Mouse (Mus musculus): ENCODE data around the gene D17Wsu92e. TPM values are rescaled to one million over a fixed set of nuclear protein-coding genes. Genes with fewer than 3 reads are reported as not detected.
"Not testable (repeated sequence)": the region's sequence is repeated elsewhere in the genome, so short reads cannot be mapped to it uniquely, and the experiment has no call there.

D17Wsu92e gene
- polyA plus RNA-seq, 1 experiment = 68.6 TPM

DNA sequence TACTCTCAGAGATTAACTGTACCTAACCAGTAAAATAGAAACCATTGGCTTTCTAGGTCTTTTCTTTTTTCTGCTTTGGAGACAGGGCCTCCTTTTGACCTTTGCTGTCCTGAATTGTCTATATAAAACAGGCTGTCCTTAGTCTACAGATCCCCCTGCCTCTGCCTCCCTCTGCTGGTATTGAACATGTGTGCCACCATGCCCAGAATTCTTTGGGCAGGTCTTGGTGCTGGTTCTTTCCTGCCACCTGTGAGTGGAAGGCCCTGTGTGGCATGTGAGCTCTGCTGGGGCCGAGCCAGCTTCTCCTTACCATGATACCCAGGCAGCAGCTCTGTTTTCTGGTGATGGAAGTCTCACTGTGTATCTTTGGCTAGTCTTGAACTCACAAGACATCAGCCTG lies 27.9 kb upstream of the D17Wsu92e start:
- no peak overlapping the region for H3K27ac ChIP-seq (ENCODE audit: insufficient read depth, low read length)
- H3K4me3 ChIP-seq (ENCODE audit: insufficient read depth, low read length) = no peak overlapping the region
- no peaks in the 10 kb centered on the region for H3K4me1 ChIP-seq (ENCODE audit: control insufficient read depth, insufficient read depth, low read length)
- no peak for TF ChIP-seq CTCF (IDR thresholded peaks at IDR 0.05; ENCODE audit: borderline replicate concordance, insufficient read depth, low read length)
- TF ChIP-seq POLR2A (IDR thresholded peaks at IDR 0.05; ENCODE audit: low read depth, low read length) = no peak

DNA sequence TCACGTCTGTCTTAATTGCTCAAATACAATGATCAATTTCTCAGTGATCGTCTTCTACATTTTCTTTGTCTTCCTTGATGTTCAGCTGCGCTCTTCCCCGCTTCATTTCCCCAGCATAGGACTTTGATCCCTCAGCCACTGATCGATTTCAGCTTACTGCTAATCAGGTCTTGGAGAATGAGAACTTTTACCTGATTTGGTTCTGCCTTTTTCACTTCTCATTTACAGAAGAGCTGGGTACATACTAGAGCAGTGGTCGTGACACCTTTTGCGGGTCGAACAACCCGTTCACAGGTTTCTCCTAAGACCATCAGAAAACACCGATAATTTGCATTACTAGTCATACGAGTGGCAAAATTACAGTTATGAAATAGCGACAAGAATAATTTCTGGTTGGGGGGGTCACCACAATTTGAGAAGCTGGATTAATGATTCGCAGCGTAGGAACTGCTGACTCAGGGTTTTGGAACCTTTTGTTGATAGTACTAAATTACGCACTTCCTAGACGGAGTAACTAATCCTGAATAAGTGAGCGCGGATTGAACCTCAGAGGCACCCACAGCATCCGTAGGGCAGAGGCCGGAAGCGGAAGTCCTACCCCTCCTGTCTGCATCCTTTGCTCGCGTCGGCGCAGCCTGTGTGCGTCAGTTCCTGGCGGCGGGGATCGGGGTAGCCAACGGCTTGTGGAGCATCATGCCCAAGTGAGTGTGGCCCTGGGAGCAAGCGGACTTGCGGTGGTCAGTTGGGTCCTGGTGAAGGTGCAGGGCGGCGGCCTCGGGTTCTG lies 19.2 kb upstream of the D17Wsu92e start:
- Histone ChIP-seq H3K27ac (ENCODE audit: insufficient read depth, low read length) (0 out of 2 replicates have a peak overlapping the region, but pooled peaks have one; percentile 3), H3K4me3 (ENCODE audit: insufficient read depth, low read length) (peak overlapping the region; percentile 94), H3K4me1 (ENCODE audit: control insufficient read depth, insufficient read depth, low read length) (0 out of 2 replicates have a peak, but pooled peaks cover 2% of the 10 kb centered on the region)
- TF ChIP-seq CTCF (IDR thresholded peaks at IDR 0.05; ENCODE audit: borderline replicate concordance, insufficient read depth, low read length) = no peak
- peak; percentile 82 for TF ChIP-seq POLR2A (IDR thresholded peaks at IDR 0.05; ENCODE audit: low read depth, low read length)

DNA sequence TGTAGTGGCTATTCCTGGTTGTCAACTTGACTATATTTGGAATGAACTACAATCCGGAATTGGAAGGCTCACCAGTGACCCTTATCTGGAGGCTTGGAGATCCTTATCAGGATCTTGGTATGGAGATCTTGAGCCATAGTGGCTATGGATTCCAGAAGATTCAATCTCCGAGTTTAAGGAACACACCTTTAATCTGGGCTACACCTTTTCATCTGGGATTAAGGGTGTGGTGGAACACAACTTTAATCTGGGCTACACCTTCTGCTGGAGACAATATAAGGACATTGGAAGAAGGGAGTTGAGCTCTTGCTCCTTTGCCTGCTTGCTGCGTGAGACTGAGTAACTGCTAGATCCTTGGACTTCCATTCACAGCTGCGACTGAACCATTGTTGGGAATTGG lies 17.4 kb upstream of the D17Wsu92e start, which contains the start of gene Snrpc:
Gene Snrpc, plus strand, starts transcription at position 301 of the 400 bp plus-strand sequence.
- not testable (repeated sequence) for H3K27ac ChIP-seq (ENCODE audit: insufficient read depth, low read length); H3K4me3 ChIP-seq (ENCODE audit: insufficient read depth, low read length); H3K4me1 ChIP-seq (ENCODE audit: control insufficient read depth, insufficient read depth, low read length)

DNA sequence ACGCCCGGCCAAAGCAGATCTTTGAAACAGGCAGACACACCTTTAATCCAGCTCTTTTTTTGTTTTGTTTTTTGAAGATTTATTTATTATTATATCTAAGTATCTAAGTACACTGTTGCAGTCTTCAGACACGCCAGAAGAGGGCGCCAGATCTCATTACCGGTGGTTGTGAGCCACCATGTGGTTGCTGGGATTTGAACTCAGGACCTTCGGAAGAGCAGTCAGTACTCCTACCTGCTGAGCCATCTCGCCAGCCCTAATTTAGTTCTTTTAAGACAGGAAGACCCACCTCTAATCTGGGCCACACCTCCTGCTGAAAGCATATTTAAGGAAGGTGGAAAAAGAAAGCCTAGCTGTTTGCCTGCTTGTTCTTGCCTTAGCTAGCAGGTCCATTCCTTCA lies 10.0 kb upstream of the D17Wsu92e start:
- peaks cover 4% of the 10 kb centered on the region for H3K4me1 ChIP-seq (ENCODE audit: control insufficient read depth, insufficient read depth, low read length)
- H3K27ac ChIP-seq (ENCODE audit: insufficient read depth, low read length) = no peak overlapping the region
- no peak for TF ChIP-seq POLR2A (IDR thresholded peaks at IDR 0.05; ENCODE audit: low read depth, low read length)
- no peak for TF ChIP-seq CTCF (IDR thresholded peaks at IDR 0.05; ENCODE audit: borderline replicate concordance, insufficient read depth, low read length)
- no peak overlapping the region for H3K4me3 ChIP-seq (ENCODE audit: insufficient read depth, low read length)

DNA sequence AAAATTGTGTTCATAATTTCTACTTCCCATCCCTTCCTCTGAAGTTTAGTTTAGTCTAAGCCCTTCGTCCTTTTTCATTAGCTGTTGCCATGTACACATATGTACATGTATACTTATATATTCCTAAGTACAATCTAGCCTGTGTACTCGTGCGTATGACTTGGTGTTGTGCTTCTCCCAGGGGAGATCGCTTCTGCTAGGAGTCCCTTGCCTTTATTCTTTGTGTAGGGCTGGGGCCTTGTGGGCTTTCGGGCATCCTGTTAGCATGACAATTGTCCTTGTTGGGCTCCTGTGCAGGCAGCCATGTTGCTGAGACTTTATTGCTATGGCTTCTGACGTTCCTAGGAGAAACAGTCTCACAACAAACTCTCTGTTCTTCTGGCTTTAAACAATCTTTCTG lies 7.1 kb upstream of the D17Wsu92e start:
- Histone ChIP-seq H3K4me1 (ENCODE audit: control insufficient read depth, insufficient read depth, low read length) (peaks cover 5% of the 10 kb centered on the region), H3K4me3 (ENCODE audit: insufficient read depth, low read length) (no peak overlapping the region), H3K27ac (ENCODE audit: insufficient read depth, low read length) (no peak overlapping the region)
- TF ChIP-seq POLR2A (IDR thresholded peaks at IDR 0.05; ENCODE audit: low read depth, low read length) = no peak
- no peak for TF ChIP-seq CTCF (IDR thresholded peaks at IDR 0.05; ENCODE audit: borderline replicate concordance, insufficient read depth, low read length)

DNA sequence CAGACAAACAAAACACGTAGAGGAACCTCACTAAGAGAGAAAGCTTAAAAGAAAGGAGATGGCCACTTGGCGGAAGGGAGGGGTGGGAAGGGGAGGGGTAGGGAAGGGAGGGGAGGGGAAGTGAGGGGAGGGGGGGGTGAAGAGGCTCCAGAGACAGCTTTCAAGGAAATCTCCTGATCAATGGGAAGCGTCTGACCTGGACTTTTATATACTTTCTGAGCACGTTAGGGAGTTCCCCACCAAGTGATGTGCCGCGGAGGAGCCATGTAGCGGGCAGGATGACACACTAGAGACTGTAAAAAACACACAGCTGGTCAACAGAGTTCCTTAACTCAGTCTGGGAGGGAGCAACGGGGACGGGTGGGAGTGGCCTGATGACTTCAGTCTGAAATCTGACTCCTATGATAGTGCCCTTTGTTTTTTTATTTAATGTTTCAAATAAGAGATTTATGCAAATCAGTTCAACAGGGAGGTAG lies 6.5 kb upstream of the D17Wsu92e start:
- H3K4me3 ChIP-seq (ENCODE audit: insufficient read depth, low read length) = peak overlapping the region; percentile 46
- H3K4me1 ChIP-seq (ENCODE audit: control insufficient read depth, insufficient read depth, low read length) = peaks cover 5% of the 10 kb centered on the region
- TF ChIP-seq POLR2A (IDR thresholded peaks at IDR 0.05; ENCODE audit: low read depth, low read length) (peak; percentile 87), CTCF (IDR thresholded peaks at IDR 0.05; ENCODE audit: borderline replicate concordance, insufficient read depth, low read length) (no peak)
- peak overlapping the region; percentile 85 for H3K27ac ChIP-seq (ENCODE audit: insufficient read depth, low read length)

DNA sequence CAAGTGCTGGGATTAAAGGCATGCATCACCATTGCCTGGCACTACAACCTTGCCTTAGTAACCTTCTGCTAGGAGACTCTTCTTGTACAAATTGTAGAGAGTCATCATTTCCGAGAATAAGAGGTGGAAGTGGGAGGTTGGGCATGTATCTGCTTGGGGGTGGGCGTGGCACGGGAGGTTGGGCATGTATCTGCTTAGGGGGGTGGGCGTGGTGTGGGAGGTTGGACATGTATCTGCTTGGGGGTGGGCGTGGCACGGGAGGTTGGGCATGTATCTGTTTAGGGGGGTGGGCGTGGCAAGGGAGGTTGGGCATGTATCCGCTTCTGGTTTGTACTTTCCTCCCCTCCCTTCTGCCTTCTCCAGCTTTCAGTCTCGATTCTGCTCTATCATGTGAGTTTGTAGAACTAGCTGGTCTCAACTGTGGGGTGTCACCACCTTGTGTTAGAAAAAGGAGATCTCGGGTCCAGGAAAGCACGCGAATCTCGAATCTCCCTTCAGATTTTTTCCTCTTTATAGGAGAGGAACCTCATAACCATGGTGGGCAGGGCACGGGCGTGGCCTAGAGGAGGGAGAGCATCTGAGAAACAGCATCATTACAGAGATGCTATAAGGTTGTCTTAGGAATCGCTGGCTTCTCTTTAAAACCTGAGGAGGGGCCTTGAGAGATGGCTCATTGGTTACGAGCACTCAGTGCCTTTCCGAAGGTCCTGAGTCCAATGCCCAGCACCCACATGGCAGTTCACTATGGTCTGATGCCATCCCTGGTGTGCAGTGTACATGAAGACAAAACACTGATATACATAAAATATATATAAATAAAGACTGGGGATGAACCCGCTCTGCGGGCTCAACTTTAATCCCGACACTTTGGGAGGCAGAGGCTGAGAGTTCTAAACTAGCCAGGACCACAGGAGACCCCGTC lies 5.8 kb upstream of the D17Wsu92e start:
- TF ChIP-seq POLR2A (IDR thresholded peaks at IDR 0.05; ENCODE audit: low read depth, low read length) = peak; percentile 70
- no peak for TF ChIP-seq CTCF (IDR thresholded peaks at IDR 0.05; ENCODE audit: borderline replicate concordance, insufficient read depth, low read length)
- Histone ChIP-seq H3K4me1 (ENCODE audit: control insufficient read depth, insufficient read depth, low read length) (peaks cover 7% of the 10 kb centered on the region), H3K4me3 (ENCODE audit: insufficient read depth, low read length) (peak overlapping the region; percentile 46), H3K27ac (ENCODE audit: insufficient read depth, low read length) (peak overlapping the region; percentile 85)

DNA sequence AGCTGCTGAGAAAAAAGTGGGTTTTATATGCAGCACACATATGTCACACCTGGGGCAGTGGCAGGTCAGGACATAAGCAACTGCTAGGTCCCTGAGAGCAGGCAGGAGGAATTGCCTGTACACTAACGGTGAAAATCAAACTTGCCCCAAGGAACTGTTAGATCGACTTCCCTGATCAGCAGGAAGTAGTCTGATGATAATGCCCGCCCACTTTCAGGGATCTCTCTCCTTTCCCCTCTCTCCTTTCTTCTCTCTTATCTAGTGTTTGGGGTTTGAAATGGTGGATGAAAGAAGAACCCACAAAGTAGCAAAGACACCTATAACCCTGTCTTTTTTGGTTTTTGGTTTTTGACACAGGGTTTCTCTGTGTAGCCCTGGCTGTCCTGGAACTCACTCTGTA lies 5.1 kb upstream of the D17Wsu92e start:
- H3K4me1 ChIP-seq (ENCODE audit: control insufficient read depth, insufficient read depth, low read length) = peaks cover 9% of the 10 kb centered on the region
- H3K27ac ChIP-seq (ENCODE audit: insufficient read depth, low read length) = peak overlapping the region; percentile 65
- H3K4me3 ChIP-seq (ENCODE audit: insufficient read depth, low read length) = no peak overlapping the region
- TF ChIP-seq CTCF (IDR thresholded peaks at IDR 0.05; ENCODE audit: borderline replicate concordance, insufficient read depth, low read length) (no peak), POLR2A (IDR thresholded peaks at IDR 0.05; ENCODE audit: low read depth, low read length) (no peak)

DNA sequence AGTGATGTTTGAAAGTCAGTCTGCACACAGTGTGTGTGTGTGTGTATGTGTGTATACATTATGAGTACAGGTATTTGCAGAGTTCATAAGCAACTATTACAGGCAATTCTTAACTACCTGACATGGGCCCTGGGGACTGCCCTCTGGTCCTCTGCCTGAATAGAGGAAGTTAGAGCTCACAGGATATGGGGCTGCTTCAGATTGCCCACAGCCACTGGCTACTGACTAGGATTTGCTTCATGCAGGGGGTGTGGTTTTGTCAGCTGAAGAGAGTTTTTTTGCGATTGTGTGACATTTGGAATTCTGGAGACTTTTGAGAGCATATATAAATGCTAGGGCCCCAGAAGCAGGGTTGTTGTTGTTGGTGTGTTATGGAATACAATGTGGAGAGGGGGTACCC lies 4.5 kb upstream of the D17Wsu92e start:
- Histone ChIP-seq H3K4me3 (ENCODE audit: insufficient read depth, low read length) (no peak overlapping the region), H3K27ac (ENCODE audit: insufficient read depth, low read length) (no peak overlapping the region), H3K4me1 (ENCODE audit: control insufficient read depth, insufficient read depth, low read length) (peaks cover 9% of the 10 kb centered on the region)
- TF ChIP-seq CTCF (IDR thresholded peaks at IDR 0.05; ENCODE audit: borderline replicate concordance, insufficient read depth, low read length) = no peak
- TF ChIP-seq POLR2A (IDR thresholded peaks at IDR 0.05; ENCODE audit: low read depth, low read length) = no peak
